Mouse (Mus musculus): Measurements from ENCODE around the gene Mlec. TPM values are rescaled to one million over a fixed set of nuclear protein-coding genes. Genes with fewer than 3 reads are reported as not detected.
A peak's percentile ranks its signal among the peaks of the same experiment; 100 is the strongest.

Gene Mlec
- polyA plus RNA-seq (2012; rRNA removed) = 74.6 and 78.6 TPM in 2 replicates

DNA sequence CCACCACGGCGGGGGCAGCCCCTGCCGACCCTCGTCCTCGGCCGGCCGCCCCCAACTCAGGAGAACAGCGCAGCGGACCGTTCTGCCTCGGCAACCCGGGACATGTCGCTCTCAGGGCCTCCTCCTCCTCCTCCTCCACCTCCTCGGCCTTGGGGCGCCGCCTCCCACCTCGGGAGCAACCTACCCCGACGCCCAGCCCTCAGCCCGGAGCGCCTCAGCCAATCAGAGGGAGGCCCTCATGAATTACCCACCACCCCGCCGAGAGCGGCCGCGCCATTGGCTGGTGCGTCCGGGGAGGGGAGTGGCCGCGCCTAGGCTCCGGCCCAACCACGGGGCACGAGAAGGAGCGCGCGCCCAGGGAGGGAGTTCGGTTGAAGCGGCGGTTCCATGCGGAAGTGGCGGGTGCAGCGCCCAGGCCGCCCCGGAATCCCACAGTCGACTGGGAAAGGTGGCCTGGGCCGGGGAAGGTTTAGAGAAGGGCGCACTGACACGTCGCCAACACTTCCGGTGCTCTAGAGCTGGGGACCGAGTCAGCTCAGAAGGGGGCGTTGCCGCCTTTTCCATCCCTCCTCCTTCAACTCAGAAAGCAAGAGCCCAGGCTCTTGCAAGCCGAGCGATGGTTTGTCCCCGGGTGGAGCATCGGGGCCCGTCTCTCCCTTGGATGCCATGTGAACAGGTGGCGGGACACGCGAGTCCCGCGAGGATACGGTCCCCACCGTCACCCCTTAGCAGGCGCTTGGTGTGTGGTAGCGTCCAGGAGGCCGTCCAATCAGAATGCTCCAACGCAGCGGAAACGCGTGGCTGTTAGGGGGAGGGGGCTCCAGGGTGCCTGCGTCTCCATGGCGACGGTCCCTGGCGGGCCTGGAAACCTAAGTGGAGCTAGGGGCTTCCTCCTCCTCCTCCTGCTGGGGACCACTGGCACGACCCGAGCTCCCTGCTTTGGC lies at the start of gene Mlec:
Gene Mlec (minus strand): TSS at position 140 of the 944 bp plus-strand sequence.
- TF ChIP-seq POLR2A (IDR thresholded peaks at IDR 0.05; ENCODE audit: extremely low read depth, insufficient read depth, low read length) = peak; percentile 81
- no peak for TF ChIP-seq CTCF (IDR thresholded peaks at IDR 0.05; ENCODE audit: extremely low read depth, insufficient read depth, low read length)
- Histone ChIP-seq H3K27ac (ENCODE audit: insufficient read depth, low read length) (peak within 1 kb of the TSS; percentile 86), H3K4me1 (ENCODE audit: control insufficient read depth, insufficient read depth, low read length) (peaks cover 5% of the 10 kb centered on the region; the same call in 1 of the 2 replicates), H3K4me3 (ENCODE audit: insufficient read depth, low read length) (peak within 1 kb of the TSS; percentile 39)

DNA sequence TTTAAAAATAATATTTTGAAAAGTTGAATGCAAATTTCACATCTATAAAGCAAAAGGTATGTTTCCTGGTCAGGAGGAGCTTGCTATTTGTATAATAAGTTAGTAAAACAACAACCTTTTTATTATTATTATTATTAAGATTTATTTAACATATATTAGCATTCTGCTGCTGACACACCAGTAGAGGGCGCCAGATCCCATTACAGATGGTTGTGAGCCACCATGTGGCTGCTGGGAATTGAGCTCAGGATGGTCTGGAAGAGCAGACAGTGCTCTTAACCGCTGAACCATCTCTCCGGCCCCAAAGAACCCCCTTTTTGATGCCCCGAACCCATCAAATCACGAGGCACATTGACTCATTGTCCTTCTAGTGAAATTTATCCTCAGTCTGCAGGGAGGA lies 49.3 kb upstream of the Mlec start:
- Histone ChIP-seq H3K27ac (ENCODE audit: insufficient read depth, low read length) (no peak overlapping the region), H3K4me3 (ENCODE audit: insufficient read depth, low read length) (no peak overlapping the region), H3K4me1 (ENCODE audit: control insufficient read depth, insufficient read depth, low read length) (peaks cover 8% of the 10 kb centered on the region; the same call in 1 of the 2 replicates)
- TF ChIP-seq CTCF (IDR thresholded peaks at IDR 0.05; ENCODE audit: extremely low read depth, insufficient read depth, low read length) (peak; percentile 16; the same call in 1 of the 2 replicates), POLR2A (IDR thresholded peaks at IDR 0.05; ENCODE audit: extremely low read depth, insufficient read depth, low read length) (no peak)

DNA sequence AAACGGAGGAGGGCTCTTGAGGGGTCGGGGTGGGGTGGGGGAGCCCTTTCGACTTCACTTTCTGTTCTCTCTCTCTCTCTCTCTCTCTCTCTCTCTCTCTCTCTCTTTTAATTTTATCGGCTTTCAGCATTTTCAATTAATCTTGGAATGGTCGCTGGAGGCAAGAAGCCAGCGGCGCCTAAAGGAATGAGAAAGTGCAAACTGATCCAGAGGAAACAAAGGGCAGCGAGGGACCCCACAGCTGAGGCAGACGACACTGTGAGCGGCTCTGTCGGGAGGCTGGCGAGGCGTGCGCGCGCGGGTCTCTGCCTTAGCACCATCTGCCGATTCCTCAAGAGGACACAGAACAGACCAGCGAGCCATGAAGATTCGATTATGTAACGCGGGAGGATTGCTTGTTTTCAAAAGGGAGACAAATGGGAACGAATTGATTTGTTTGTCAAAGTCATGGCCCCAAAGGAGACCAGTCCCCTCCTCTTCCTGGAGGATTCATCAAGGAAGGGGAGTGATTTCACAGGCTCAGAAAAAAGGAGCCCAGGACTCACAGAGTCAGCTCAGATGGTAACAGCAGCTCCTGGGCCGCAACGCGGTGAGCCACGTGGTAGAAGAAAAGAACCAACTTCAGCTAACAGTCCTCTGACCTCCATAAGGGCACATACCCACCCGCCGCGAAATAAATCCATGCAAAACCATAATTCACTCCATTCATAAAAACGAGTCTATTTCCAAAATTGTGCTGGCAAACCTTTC lies 46.8 kb upstream of the Mlec start:
- TF ChIP-seq CTCF (IDR thresholded peaks at IDR 0.05; ENCODE audit: extremely low read depth, insufficient read depth, low read length) (no peak), POLR2A (IDR thresholded peaks at IDR 0.05; ENCODE audit: extremely low read depth, insufficient read depth, low read length) (peak; percentile 68; the same call in 1 of the 2 replicates)
- Histone ChIP-seq H3K4me1 (ENCODE audit: control insufficient read depth, insufficient read depth, low read length) (peaks cover 8% of the 10 kb centered on the region; the same call in 1 of the 2 replicates), H3K4me3 (ENCODE audit: insufficient read depth, low read length) (0 out of 2 replicates have a peak overlapping the region, but pooled peaks have one; percentile 4), H3K27ac (ENCODE audit: insufficient read depth, low read length) (peak overlapping the region; percentile 49)

DNA sequence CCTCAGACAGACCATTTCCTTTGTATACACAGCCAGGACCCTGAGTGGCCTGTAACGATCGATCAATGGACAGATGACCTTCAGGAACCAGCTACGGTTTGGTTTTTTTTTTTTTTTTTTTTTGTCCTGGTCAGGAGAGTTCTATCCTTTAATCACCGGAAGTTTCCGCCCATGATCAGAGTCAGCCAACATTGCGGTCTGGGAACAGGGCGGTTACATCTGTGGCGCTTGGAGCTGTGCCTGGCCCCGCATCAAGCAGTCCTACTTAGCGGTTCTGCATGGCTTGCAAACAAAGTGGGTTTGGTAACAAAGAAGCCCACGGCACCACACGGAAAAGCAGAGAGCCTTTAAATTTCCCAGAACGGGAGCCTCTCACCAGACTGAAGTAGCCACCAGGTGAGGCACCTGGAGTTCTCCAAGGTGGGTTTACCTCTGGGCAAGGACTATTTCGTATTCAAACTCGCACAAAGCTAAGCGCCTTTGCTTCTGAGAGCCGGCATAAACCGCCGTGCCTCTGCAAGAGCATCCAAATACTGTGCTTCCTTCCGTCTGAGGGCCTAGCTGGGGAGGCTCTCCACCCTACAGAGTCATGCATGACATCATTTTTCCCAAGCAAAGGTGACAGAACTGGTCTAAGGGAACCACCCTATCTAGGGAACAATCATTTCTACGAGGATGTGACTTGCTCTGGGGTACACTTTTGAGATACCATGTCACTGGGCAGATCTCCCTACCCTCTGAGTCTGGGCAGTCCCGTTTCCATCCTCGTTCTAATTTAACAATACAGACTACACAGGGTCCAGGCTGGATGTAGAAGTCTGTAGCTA lies 46.0 kb upstream of the Mlec start:
- peak overlapping the region; percentile 27; the same call in 1 of the 2 replicates for H3K27ac ChIP-seq (ENCODE audit: insufficient read depth, low read length)
- peaks cover 8% of the 10 kb centered on the region; the same call in 1 of the 2 replicates for H3K4me1 ChIP-seq (ENCODE audit: control insufficient read depth, insufficient read depth, low read length)
- H3K4me3 ChIP-seq (ENCODE audit: insufficient read depth, low read length) = no peak overlapping the region
- TF ChIP-seq CTCF (IDR thresholded peaks at IDR 0.05; ENCODE audit: extremely low read depth, insufficient read depth, low read length) (no peak), POLR2A (IDR thresholded peaks at IDR 0.05; ENCODE audit: extremely low read depth, insufficient read depth, low read length) (0 out of 2 replicates have a peak, but pooled peaks have one; percentile 21)

DNA sequence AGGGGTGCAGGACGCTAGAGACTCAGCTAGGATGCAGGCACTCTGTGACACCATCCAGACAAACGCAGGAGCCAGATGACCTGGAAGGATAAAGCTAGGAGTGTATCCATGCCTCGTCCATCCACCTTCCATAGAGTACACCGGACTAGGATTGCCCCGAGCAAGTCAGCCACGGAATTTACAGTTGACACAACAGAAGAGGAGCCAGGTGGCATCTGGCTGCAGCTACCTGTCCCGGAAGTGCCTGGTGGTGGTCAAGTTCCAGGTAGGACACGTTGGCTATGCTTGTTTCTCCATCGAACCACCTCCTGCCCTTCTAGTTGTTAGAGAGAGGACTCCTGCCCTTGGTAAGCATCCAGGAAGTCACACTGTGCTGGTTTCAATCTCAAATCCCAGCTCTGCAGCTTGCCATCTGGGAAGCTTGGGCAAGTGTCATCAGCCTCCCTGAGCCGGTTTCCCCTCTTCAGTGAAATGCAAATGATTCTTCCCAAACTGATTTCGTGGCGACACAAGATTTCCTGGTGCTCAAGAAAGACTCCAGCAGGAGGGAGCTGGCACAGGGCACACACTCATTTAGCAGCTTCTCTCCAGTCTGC lies 36.7 kb upstream of the Mlec start:
- H3K27ac ChIP-seq (ENCODE audit: insufficient read depth, low read length) = no peak overlapping the region
- H3K4me1 ChIP-seq (ENCODE audit: control insufficient read depth, insufficient read depth, low read length) = no peaks in the 10 kb centered on the region
- TF ChIP-seq POLR2A (IDR thresholded peaks at IDR 0.05; ENCODE audit: extremely low read depth, insufficient read depth, low read length) = no peak
- TF ChIP-seq CTCF (IDR thresholded peaks at IDR 0.05; ENCODE audit: extremely low read depth, insufficient read depth, low read length) = no peak
- H3K4me3 ChIP-seq (ENCODE audit: insufficient read depth, low read length) = peak overlapping the region; percentile 54; the same call in 1 of the 2 replicates

DNA sequence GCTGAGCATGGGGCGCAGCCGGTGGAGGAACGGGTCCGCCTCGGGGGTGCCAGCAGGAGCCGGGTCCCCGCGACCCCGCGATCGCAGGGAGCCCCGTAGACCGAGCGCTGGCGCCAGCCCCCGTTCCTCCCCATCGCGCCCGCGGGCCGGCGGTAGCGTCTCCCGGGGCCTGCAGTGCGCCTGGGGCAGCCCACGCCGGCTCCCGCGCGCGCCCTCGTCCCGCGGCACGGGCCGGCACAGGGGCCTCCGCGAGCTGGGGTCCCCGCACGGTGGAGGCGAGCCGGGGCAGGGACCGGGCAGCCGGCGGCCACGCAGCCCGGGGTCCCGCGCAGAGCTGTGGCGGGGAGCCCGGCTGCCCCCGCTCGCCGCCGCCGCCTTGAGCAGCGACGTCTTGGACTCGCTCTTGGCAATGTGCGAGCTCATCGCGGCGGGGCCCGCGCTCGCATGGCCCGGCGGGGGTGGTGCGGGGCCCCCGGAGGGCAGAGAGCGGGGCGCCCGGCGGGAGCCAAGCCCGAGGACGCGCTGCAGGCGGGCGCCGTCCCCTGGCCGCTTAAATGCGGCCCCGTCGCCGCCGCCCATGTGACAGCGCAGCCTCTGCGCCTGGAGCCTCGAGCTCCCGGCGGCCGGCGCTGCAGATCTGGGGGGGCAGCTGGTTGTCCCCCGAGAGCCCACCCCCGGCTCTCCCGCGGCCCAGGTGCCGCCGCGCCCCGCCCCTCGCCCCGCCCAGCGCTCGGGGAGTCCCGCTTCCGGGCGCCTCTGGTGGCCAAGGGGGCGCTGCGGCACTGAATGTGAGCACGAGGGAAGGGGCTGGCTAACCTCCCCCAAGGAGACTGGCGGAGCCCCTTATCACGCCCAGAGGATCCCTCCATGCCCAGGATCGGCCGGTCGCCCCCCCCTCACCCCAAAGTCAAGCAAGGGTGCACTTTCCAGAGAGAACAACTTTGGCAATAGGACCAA lies 36.0 kb upstream of the Mlec start, which contains the start of gene Cabp1:
Gene Cabp1 (minus strand): TSS at position 713 of the 957 bp plus-strand sequence.
- no peaks in the 10 kb centered on the region for H3K4me1 ChIP-seq (ENCODE audit: control insufficient read depth, insufficient read depth, low read length)
- peak within 1 kb of the TSS; percentile 54 for H3K4me3 ChIP-seq (ENCODE audit: insufficient read depth, low read length)

DNA sequence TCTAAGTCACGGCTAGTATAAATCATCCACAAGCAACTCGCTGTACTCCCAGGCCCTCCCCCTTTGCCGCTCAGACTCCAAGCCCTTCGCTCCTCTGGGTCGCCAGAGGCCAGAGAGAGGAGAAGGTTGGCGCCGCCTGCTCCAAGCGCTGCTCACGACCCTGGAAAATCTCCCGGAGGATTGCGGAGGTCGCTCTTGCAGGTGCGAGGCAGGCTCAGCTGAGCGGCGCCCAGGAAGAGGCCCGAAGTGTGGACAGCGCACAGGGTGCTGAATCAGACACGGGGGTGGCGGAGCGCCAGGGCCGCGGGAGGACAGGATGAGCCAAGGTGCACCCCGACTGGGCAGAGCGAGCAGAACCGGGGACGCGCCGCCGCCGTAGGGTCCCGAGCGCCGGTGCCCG lies 35.2 kb upstream of the Mlec start:
- H3K4me1 ChIP-seq (ENCODE audit: control insufficient read depth, insufficient read depth, low read length) = no peaks in the 10 kb centered on the region
- H3K4me3 ChIP-seq (ENCODE audit: insufficient read depth, low read length) = peak overlapping the region; percentile 54
- TF ChIP-seq CTCF (IDR thresholded peaks at IDR 0.05; ENCODE audit: extremely low read depth, insufficient read depth, low read length) = no peak
- TF ChIP-seq POLR2A (IDR thresholded peaks at IDR 0.05; ENCODE audit: extremely low read depth, insufficient read depth, low read length) = no peak
- H3K27ac ChIP-seq (ENCODE audit: insufficient read depth, low read length) = peak overlapping the region; percentile 87

More for the DNA sequence above, 36.0 kb upstream of the Mlec start, which contains the start of gene Cabp1:
- H3K27ac ChIP-seq (ENCODE audit: insufficient read depth, low read length) = peak within 1 kb of the TSS; percentile 87
- TF ChIP-seq CTCF (IDR thresholded peaks at IDR 0.05; ENCODE audit: extremely low read depth, insufficient read depth, low read length) (0 out of 2 replicates have a peak, but pooled peaks have one; percentile 1), POLR2A (IDR thresholded peaks at IDR 0.05; ENCODE audit: extremely low read depth, insufficient read depth, low read length) (no peak)
